Mouse (Mus musculus) limb, embryonic 14.5 days (tissue): ENCODE data around the gene Cadm3. TPM values are rescaled to one million over a fixed set of nuclear protein-coding genes. Genes with fewer than 3 reads are reported as not detected.
"Not testable (repeated sequence)": the region's sequence is repeated elsewhere in the genome, so short reads cannot be mapped to it uniquely, and the experiment has no call there.

Source experiments
- ATAC-seq: fragments of 200-750 bp; cut with Nextera tagmentation; 2 replicates; pipeline ENCODE4 v1.8.0; 2017; ENCODE audit warnings: low read depth, moderate number of reproducible peaks, moderate TSS enrichment; ENCODE audit not compliant: low FRiP score
- DNase-seq: peaks from one replicate; pipeline ENCODE4 v3.0.0-alpha.2; 2015; ENCODE audit warnings: low spot score
- H3K27ac ChIP-seq: fragments of 300-500 bp; sonication (generic); replicated peaks from 2 replicates; pipeline ENCODE4 v1.5.1; 2014; ENCODE audit warnings: low read depth, mild to moderate bottlenecking, low read length, moderate library complexity, mixed read lengths
- H3K27me3 ChIP-seq: fragments of 300-500 bp; sonication (generic); 2 replicates; pipeline ENCODE4 v1.6.1; 2014; ENCODE audit warnings: low read length, mixed read lengths; ENCODE audit not compliant: control insufficient read depth, insufficient read depth
- H3K36me3 ChIP-seq: fragments of 300-500 bp; sonication (generic); 2 replicates; pipeline ENCODE4 v1.6.1; 2014; ENCODE audit warnings: mild to moderate bottlenecking, low read length, moderate library complexity, mixed read lengths; ENCODE audit not compliant: control insufficient read depth, insufficient read depth
- H3K4me1 ChIP-seq: fragments of 300-500 bp; sonication (generic); 2 replicates; pipeline ENCODE4 v1.6.1; 2014; ENCODE audit warnings: antibody characterized with exemption, low read length, mixed read lengths; ENCODE audit not compliant: control insufficient read depth, insufficient read depth
- H3K4me2 ChIP-seq: fragments of 300-500 bp; sonication (generic); replicated peaks from 2 replicates; pipeline ENCODE4 v1.6.1; 2014; ENCODE audit warnings: low read depth, mild to moderate bottlenecking, low read length, moderate library complexity; ENCODE audit not compliant: severe bottlenecking
- H3K4me3 ChIP-seq: fragments of 300-500 bp; sonication (generic); replicated peaks from 2 replicates; pipeline ENCODE4 v1.5.1; 2014; ENCODE audit warnings: low read length
- H3K9ac ChIP-seq: fragments of 300-500 bp; sonication (generic); 2 replicates; pipeline ENCODE4 v1.6.1; 2014; ENCODE audit warnings: mild to moderate bottlenecking, low read depth, low read length, moderate library complexity; ENCODE audit not compliant: severe bottlenecking
- H3K9me3 ChIP-seq: fragments of 300-500 bp; sonication (generic); 2 replicates; pipeline ENCODE4 v1.6.1; 2016; ENCODE audit warnings: low read length; ENCODE audit not compliant: control insufficient read depth
- POLR2A ChIP-seq: fragments of 200-500 bp; IDR thresholded peaks from 2 replicates; pipeline ENCODE4 v1.8.0; 2012; ENCODE audit warnings: inconsistent platforms, mild to moderate bottlenecking, moderate library complexity, borderline replicate concordance; ENCODE audit not compliant: insufficient read depth, insufficient read length; ENCODE audit errors: extremely low read depth
- WGBS: fragments of 180-500 bp; shearing (Covaris S2); extraction: QIAGEN DNeasy Blood & Tissue Kit; methylation state at CpG from one replicate; pipeline ENCODE4 v1.1.7; 2014; 5-methylcytosine and 5-hydroxymethylcytosine counted together
- polyA plus RNA-seq, 2 experiments: library from polyadenylated mRNA; depleted of rRNA in 1 of 2; stranded (reverse) in 1 of 2; unstranded in 1 of 2; fragments of >200 nt; fragmentation: Nextera tagmentation in 1 of 2; extraction: Ambion mirVana in 1 of 2; gene quantifications; 2 replicates each; pipeline versions ENCODE4 v1.2.1 to v1.2.3; 2012 to 2014

Gene Cadm3
- polyA plus RNA-seq, 2 experiments = 2.2 to 6.1 TPM

DNA sequence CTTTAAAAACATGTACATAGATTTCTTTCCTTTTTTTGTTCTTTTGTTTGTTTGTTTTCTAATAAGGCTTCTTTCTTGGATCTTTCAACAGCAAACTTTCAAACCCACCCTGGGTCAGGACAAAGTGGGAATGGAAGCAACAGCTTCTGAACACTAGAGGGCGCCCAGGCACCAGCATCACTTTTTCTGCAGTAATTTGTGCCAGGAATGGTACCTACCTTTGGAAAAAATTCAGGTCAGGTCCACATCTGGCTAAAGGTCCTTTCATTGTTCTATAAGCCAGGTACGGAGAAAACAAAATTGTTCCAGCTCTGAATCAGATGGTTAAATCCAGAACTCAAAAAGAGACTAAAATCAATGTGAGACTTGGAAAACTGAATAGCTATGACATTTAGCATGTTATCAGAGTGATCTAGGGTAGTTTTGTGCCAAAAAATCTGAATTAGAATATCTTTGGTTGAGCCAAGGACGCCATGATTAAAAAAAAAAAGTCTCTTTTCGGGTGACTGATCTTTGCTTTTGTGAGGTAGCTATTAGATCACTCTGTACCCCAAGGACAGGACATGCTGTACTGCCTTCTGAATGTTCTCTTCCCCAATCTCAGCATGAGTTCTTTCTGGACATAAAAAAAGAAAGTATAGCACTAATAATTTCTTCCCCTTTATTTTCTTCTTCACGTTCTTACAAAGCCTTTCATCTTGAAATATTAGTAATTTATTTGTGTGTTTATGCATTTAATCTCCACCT, 43.5 kb downstream of the Cadm3 start:
- H3K9me3 ChIP-seq = no peaks in the 10 kb centered on the region
- no peak for TF ChIP-seq POLR2A
- no peak overlapping the region for H3K27ac ChIP-seq
- H3K9ac ChIP-seq = no peak overlapping the region
- no peaks in the 10 kb centered on the region for H3K4me1 ChIP-seq
- H3K27me3 ChIP-seq = no peaks in the 10 kb centered on the region
- no peak for DNase-seq
- WGBS = 30% methylated on average over 5 of the region's 5 CpGs
- H3K36me3 ChIP-seq = no peaks in the 10 kb centered on the region
- no peak overlapping the region for H3K4me2 ChIP-seq
- no peak overlapping the region for H3K4me3 ChIP-seq
- no peak for ATAC-seq

DNA sequence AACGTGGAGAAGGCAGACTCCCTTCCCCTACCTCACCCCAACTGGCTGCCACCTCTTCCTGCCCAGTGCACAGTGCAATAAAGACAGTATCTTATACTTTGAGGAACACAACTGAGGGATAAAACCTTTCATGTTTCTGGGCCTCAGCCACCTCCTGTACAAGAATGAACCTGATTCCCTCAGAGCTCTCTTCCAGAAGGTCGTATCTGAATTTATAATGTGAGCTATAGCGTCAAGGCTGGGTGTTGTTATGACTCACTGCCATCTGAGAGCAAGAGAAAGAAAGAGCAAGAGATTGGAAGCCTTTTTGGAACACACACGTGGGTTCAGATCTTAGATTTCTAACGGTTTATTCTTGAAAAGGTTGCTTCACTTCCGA, 45.3 kb downstream of the Cadm3 start:
- ATAC-seq = no peak
- Histone ChIP-seq H3K4me3 (no peak overlapping the region), H3K27me3 (no peaks in the 10 kb centered on the region), H3K9me3 (no peaks in the 10 kb centered on the region), H3K4me1 (no peaks in the 10 kb centered on the region), H3K36me3 (no peaks in the 10 kb centered on the region), H3K9ac (no peak overlapping the region), H3K4me2 (no peak overlapping the region), H3K27ac (no peak overlapping the region)
- WGBS = 71% methylated on average over 6 of the region's 6 CpGs
- TF ChIP-seq POLR2A = no peak
- no peak for DNase-seq

DNA sequence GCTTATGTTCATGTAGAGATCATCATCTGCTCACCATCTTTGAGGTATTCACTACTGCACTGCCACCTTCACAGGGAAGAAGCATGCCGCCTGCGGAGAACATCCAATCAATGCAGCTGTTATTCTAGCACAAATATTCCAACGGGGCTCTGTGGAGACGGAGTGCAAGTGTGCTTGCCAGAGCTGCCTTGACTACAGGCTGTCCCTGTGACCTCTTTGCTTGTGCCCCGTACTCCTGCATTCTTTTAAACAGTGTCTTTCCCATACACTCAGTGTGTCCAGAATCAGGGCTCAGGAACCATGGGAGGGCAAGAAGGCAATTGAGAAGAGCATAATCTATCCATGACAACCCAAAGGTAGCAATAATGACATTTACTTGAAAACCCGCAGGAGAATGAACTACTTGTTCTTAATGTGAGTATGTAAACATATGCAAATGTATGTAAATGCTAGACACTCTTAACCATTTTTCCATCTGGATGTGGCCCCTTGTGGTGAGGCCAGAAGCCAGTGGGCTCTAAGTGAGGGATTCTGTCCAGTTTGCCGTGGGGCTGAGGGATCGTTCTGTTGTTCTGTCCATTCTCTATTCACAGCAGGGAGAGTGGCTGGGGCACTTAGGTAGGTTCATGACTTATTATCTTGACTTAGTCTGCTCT, 45.8 kb downstream of the Cadm3 start:
- Histone ChIP-seq H3K36me3 (no peaks in the 10 kb centered on the region), H3K4me2 (no peak overlapping the region), H3K4me1 (no peaks in the 10 kb centered on the region), H3K27me3 (no peaks in the 10 kb centered on the region), H3K9ac (no peak overlapping the region), H3K4me3 (no peak overlapping the region), H3K27ac (no peak overlapping the region), H3K9me3 (no peaks in the 10 kb centered on the region)
- WGBS = 82% methylated on average over 8 of the region's 8 CpGs
- ATAC-seq = no peak
- TF ChIP-seq POLR2A = no peak
- DNase-seq = no peak

DNA sequence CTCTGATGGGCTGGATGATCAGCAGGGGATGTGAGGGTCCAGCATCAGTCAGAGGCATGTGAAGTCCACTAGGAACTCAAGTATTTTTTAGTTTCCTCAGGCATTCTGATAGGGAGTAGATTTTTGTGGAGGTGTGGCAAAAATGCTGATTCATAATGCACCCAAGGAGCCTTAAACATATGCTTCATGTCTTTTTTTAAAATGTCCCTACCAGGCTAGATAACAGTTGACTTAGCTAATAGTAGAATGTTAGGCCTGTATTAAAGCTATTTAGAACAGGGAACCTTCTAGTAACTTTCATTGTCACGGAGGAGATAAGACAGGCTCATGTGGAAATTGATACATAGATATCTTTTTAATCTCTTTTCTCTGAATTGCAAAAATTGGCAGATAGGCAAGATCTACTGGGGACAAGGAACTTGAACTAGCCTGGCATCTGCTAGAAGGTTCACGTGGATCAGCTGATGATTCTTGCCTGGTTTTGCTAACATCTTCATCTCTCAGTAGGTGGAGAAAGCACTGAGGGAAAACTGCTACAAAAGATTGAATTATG, 49.5 kb downstream of the Cadm3 start:
- no peak for ATAC-seq
- Histone ChIP-seq H3K36me3 (no peaks in the 10 kb centered on the region), H3K9me3 (no peaks in the 10 kb centered on the region), H3K27me3 (no peaks in the 10 kb centered on the region), H3K9ac (no peak overlapping the region), H3K4me2 (no peak overlapping the region), H3K4me1 (no peaks in the 10 kb centered on the region), H3K4me3 (no peak overlapping the region), H3K27ac (no peak overlapping the region)
- 90% methylated on average over 2 of the region's 2 CpGs for WGBS
- no peak for DNase-seq
- TF ChIP-seq POLR2A = no peak

DNA sequence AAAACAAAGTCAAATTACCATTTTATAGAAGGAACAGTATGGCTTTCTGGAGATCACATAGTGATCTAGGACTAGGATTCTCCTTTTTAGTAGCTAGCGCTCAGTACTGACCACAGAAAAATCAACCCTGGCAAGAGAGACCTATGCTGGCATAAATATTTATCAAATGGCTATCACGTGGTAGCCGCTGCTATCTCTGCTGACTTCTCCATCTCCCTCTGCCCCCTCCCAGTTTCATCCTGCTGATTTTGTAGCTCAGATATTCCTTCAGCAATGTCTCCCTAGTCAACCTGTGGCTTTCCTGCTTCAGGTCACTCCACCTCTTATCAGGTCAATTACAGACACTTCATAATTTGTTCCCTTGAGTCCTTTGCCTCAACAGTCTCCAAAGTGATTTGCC, 51.8 kb downstream of the Cadm3 start:
- no peak for ATAC-seq

DNA sequence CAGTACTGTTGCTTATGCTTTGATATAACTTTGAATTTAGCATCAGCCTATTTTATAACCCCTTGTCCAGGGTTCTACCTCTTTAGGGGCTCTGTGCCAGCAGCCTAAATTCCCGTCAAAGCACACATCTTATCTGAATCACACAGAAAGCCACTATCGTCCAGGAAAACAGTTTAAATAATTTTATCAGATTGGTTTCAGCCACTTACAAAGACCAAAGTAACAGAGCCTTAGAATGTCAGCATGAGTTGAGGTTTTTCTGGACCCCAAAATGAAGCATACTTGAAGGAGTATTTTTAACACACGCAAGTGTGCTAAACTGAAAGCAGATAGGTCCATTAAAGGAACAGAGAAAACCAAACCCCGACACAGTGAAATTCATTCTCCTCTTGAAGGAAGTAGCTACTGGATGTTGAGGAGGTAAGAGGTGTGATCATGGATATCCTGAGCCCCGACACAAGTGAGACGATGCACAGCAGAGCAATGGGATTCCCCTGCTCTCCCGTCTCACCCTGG, 53.9 kb downstream of the Cadm3 start:
- not testable (repeated sequence) for H3K27me3 ChIP-seq, H3K4me3 ChIP-seq, H3K4me2 ChIP-seq, H3K9me3 ChIP-seq, H3K36me3 ChIP-seq, H3K27ac ChIP-seq, DNase-seq, H3K4me1 ChIP-seq, H3K9ac ChIP-seq, ATAC-seq
- WGBS = 73% methylated on average over 7 of the region's 7 CpGs

More for the DNA sequence above, 51.8 kb downstream of the Cadm3 start:
- Histone ChIP-seq H3K27ac (no peak overlapping the region), H3K9ac (no peak overlapping the region), H3K36me3 (no peaks in the 10 kb centered on the region), H3K4me2 (no peak overlapping the region), H3K4me3 (no peak overlapping the region), H3K9me3 (no peaks in the 10 kb centered on the region), H3K4me1 (no peaks in the 10 kb centered on the region), H3K27me3 (no peaks in the 10 kb centered on the region)
- no peak for TF ChIP-seq POLR2A
- 88% methylated on average over 3 of the region's 3 CpGs for WGBS
- DNase-seq = no peak

DNA sequence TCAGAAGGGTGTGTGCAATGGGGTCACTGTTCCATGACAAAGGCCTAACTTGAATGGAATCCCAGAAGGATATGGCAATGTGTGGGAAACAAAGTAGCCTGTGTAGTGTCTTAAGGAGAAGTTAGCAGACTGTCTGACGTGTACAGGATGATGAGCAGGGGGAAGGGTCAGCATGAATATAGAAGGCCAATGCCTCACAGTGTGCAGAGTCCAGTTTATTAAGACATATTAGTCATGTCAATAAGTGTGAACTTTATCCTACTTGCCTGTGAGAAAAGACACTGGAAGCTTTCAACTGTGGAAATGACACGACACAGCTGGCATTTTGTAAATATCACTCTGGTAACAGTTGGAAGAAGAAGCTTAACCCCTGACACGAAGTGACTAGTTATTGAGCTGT, 64.7 kb downstream of the Cadm3 start:
- WGBS = 59% methylated on average over 3 of the region's 3 CpGs
- not testable (repeated sequence) for H3K36me3 ChIP-seq, DNase-seq, H3K9me3 ChIP-seq, H3K27me3 ChIP-seq, H3K4me1 ChIP-seq, H3K9ac ChIP-seq, ATAC-seq, H3K4me2 ChIP-seq, H3K27ac ChIP-seq, H3K4me3 ChIP-seq
